Mouse (Mus musculus) lung, embryonic 15.5 days (tissue): ENCODE data around the gene Kcnk13. TPM values are rescaled to one million over a fixed set of nuclear protein-coding genes. Genes with fewer than 3 reads are reported as not detected.

Source experiments
- ATAC-seq: fragments of 200-750 bp; cut with Nextera tagmentation; 2 replicates; pipeline ENCODE4 v1.8.0; 2017; ENCODE audit warnings: moderate number of reproducible peaks, borderline replicate concordance; ENCODE audit not compliant: low FRiP score, low TSS enrichment; ENCODE audit errors: extremely low read depth
- H3K27ac ChIP-seq: fragments of 300-500 bp; sonication (generic); 2 replicates; pipeline ENCODE4 v1.5.1; 2015; ENCODE audit warnings: moderate library complexity, mild to moderate bottlenecking, inconsistent platforms
- H3K27me3 ChIP-seq: fragments of 300-500 bp; sonication (generic); 2 replicates; pipeline ENCODE4 v1.6.1; 2015; ENCODE audit warnings: inconsistent platforms
- H3K36me3 ChIP-seq: fragments of 300-500 bp; sonication (generic); 2 replicates; pipeline ENCODE4 v1.6.1; 2015; ENCODE audit warnings: inconsistent platforms
- H3K4me1 ChIP-seq: fragments of 300-500 bp; sonication (generic); 2 replicates; pipeline ENCODE4 v1.6.1; 2015; ENCODE audit warnings: inconsistent platforms
- H3K4me2 ChIP-seq: fragments of 300-500 bp; sonication (generic); 2 replicates; pipeline ENCODE4 v1.6.1; 2015; ENCODE audit warnings: inconsistent platforms, mild to moderate bottlenecking, moderate library complexity
- H3K4me3 ChIP-seq: fragments of 300-500 bp; sonication (generic); 2 replicates; pipeline ENCODE4 v1.5.1; 2015; ENCODE audit warnings: mild to moderate bottlenecking, inconsistent platforms
- H3K9ac ChIP-seq: fragments of 300-500 bp; sonication (generic); 2 replicates; pipeline ENCODE4 v1.6.1; 2015; ENCODE audit warnings: inconsistent platforms
- H3K9me3 ChIP-seq: fragments of 300-500 bp; sonication (generic); 2 replicates; pipeline ENCODE4 v1.6.1; 2016; ENCODE audit warnings: inconsistent platforms
- WGBS: fragments of 180-500 bp; shearing (Covaris S2); methylation state at CpG from one replicate; pipeline ENCODE4 v1.1.7; 2015; 5-methylcytosine and 5-hydroxymethylcytosine counted together
- microRNA-seq: library from miRNA; unstranded; fragments of <30 nt; microRNA quantifications from one replicate; pipeline ENCODE4, GENCODE M21; 2016
- polyA plus RNA-seq: library from polyadenylated mRNA; unstranded; fragments of >200 nt; fragmentation: Nextera tagmentation; extraction: Ambion mirVana; gene quantifications from 2 replicates; pipeline ENCODE4 v1.2.1, GENCODE M21; 2015

Gene Kcnk13
- polyA plus RNA-seq, 1 experiment from 2014 or later: 3.9 TPM

GRCm38 (mm10) chr12:100100707-100101030, 136.4 kb downstream of the Kcnk13 start:
- no peaks in the 10 kb centered on the region for H3K36me3 ChIP-seq
- H3K4me1 ChIP-seq: peaks cover under 1% of the 10 kb centered on the region; the same call in 1 of the 2 replicates
- H3K9me3 ChIP-seq: no peaks in the 10 kb centered on the region
- H3K27ac ChIP-seq: no peak overlapping the region
- no peaks in the 10 kb centered on the region for H3K27me3 ChIP-seq
- no peak overlapping the region for H3K4me3 ChIP-seq
- H3K9ac ChIP-seq: no peak overlapping the region
- H3K4me2 ChIP-seq: no peak overlapping the region
- ATAC-seq: no peak
- 65% methylated on average over 3 of the region's 3 CpGs for WGBS

DNA sequence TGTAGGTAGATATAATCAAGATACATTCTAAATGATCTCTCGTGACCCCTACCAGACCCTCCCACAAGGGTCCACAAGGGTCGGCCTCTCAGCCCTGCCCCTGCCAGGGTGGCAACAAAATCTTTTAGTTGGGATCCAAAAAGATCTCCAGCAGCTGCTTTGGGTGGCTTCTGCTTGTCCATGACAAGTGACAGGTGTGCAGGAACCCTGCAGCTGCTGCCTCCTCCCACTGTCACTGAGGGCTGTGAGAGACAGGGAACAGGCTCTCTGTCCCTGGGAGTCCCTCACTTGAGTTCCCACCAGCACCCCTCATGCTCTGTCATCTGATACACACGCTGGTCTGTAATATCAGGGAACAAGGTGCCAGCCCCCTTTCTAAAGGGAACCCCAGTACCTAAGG, 137.4 kb downstream of the Kcnk13 start:
- no peak overlapping the region for H3K27ac ChIP-seq
- no peaks in the 10 kb centered on the region for H3K9me3 ChIP-seq
- no peaks in the 10 kb centered on the region for H3K36me3 ChIP-seq
- no peak for ATAC-seq
- H3K27me3 ChIP-seq: no peaks in the 10 kb centered on the region
- H3K4me1 ChIP-seq: peaks cover 7% of the 10 kb centered on the region
- no peak overlapping the region for H3K4me2 ChIP-seq
- WGBS: 59% methylated on average over 3 of the region's 3 CpGs
- no peak overlapping the region for H3K4me3 ChIP-seq
- H3K9ac ChIP-seq: no peak overlapping the region

DNA sequence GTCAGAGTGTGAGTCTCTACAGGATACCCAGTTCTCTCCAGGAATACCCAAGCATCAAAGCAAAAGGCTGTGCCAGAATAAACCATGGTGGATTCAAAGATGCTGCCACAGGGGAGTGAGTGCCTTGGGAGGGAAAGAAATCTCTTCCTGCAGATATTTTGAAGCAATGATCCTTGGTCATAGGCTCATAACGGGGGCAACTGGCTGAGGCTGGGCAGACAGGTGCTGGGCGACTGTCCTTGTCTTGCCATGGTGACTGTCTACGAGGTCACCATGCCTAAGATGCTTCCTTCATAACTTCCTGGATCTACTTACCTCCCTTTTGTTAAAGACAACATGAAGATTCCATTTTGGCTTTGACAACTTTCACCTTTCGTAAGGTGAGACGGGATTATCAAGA, 140.2 kb downstream of the Kcnk13 start:
- 81% methylated on average over 5 of the region's 5 CpGs for WGBS
- H3K9ac ChIP-seq: no peak overlapping the region
- no peaks in the 10 kb centered on the region for H3K9me3 ChIP-seq
- no peak overlapping the region for H3K4me3 ChIP-seq
- H3K27me3 ChIP-seq: no peaks in the 10 kb centered on the region
- ATAC-seq: no peak
- peaks cover 9% of the 10 kb centered on the region for H3K4me1 ChIP-seq
- no peak overlapping the region for H3K4me2 ChIP-seq
- no peak overlapping the region for H3K27ac ChIP-seq
- no peaks in the 10 kb centered on the region for H3K36me3 ChIP-seq

- ATAC-seq: peak; percentile 35; the same call in 1 of the 2 replicates
- H3K4me1 ChIP-seq: peaks cover 19% of the 10 kb centered on the region
- no peaks in the 10 kb centered on the region for H3K9me3 ChIP-seq
- no peaks in the 10 kb centered on the region for H3K27me3 ChIP-seq
- H3K4me2 ChIP-seq: no peak overlapping the region
- H3K4me3 ChIP-seq: no peak overlapping the region
- WGBS: 10% methylated on average over 20 of the region's 20 CpGs
- no peaks in the 10 kb centered on the region for H3K36me3 ChIP-seq
- H3K27ac ChIP-seq: no peak overlapping the region
- no peak overlapping the region for H3K9ac ChIP-seq
These were observed 142.1 kb downstream of the Kcnk13 start for GRCm38 (mm10) chr12:100106275-100106895.

DNA sequence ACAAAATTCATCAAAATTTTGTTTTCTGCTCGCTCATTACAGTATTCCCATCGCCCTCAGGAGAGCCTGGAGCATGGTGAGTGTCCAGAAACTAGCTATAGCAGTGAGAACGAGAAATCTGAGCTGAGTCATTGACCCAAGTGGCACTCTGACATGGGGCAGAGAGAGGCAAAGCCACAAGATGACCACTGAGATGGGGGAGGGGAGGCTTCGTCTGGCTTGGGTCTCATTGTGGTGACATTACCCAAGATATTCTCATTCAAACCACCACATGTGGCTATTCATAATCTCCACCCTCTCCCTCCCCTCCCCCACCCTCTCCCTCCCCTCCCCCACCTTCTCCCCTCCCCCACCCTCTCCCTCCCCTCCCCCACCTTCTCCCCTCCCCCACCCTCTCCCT, 143.1 kb downstream of the Kcnk13 start:
- ATAC-seq: no peak
- H3K9ac ChIP-seq: no peak overlapping the region
- H3K4me3 ChIP-seq: no peak overlapping the region
- H3K9me3 ChIP-seq: no peaks in the 10 kb centered on the region
- no peak overlapping the region for H3K27ac ChIP-seq
- H3K4me2 ChIP-seq: no peak overlapping the region
- H3K4me1 ChIP-seq: peaks cover 24% of the 10 kb centered on the region
- 0 out of 2 replicates have a peak, but pooled peaks cover 4% of the 10 kb centered on the region for H3K36me3 ChIP-seq
- H3K27me3 ChIP-seq: no peaks in the 10 kb centered on the region
- WGBS: 45% methylated on average over 4 of the region's 4 CpGs

- peaks cover 24% of the 10 kb centered on the region for H3K36me3 ChIP-seq
- peak within 1 kb of the TSS; percentile 95 for H3K9ac ChIP-seq
- peaks cover 24% of the 10 kb centered on the region for H3K4me1 ChIP-seq
- H3K9me3 ChIP-seq: no peaks in the 10 kb centered on the region
- WGBS: under 1% methylated on average over 58 of the region's 58 CpGs
- H3K4me2 ChIP-seq: peak within 1 kb of the TSS; percentile 77
- no peaks in the 10 kb centered on the region for H3K27me3 ChIP-seq
- ATAC-seq: peak; percentile 64; the same call in 1 of the 2 replicates
- H3K4me3 ChIP-seq: peak within 1 kb of the TSS; percentile 93
- H3K27ac ChIP-seq: peak within 1 kb of the TSS; percentile 87
These were observed 145.8 kb downstream of the Kcnk13 start, which contains the start of gene Psmc1 for GRCm38 (mm10) chr12:100109986-100110696. Gene Psmc1 (plus strand): TSS chr12:100110154.

Small RNA genes within 50 kb of the gene (microRNA-seq; reads per million reads assigned to microRNA genes)
- not detected for gene Gm23291

Other genes with a start within 250 kb of the Kcnk13 start
- 19.2 and 20.9 TPM in 2 replicates for gene Efcab11, start 80.1 kb upstream of the Kcnk13 start, polyA plus RNA-seq
- 69.7 and 73.0 TPM in 2 replicates for gene Tdp1, start 80.0 kb upstream of the Kcnk13 start, polyA plus RNA-seq
- 287 and 294 TPM in 2 replicates for gene Psmc1, start 145.7 kb downstream of the Kcnk13 start, polyA plus RNA-seq
- 13.2 and 14.7 TPM in 2 replicates for gene Nrde2, start 195.2 kb downstream of the Kcnk13 start, polyA plus RNA-seq
- gene Calm1, start 234.9 kb downstream of the Kcnk13 start, polyA plus RNA-seq: 1,739 and 1,769 TPM in 2 replicates